Mouse (Mus musculus): ENCODE measurements around the gene Mgst2. TPM values are rescaled to one million over a fixed set of nuclear protein-coding genes. Genes with fewer than 3 reads are reported as not detected.
A peak's percentile ranks its signal among the peaks of the same experiment; 100 is the strongest.

Mgst2 gene
- total RNA-seq, 2 experiments from 2014 or later: 0.80 to 0.87 TPM

DNA sequence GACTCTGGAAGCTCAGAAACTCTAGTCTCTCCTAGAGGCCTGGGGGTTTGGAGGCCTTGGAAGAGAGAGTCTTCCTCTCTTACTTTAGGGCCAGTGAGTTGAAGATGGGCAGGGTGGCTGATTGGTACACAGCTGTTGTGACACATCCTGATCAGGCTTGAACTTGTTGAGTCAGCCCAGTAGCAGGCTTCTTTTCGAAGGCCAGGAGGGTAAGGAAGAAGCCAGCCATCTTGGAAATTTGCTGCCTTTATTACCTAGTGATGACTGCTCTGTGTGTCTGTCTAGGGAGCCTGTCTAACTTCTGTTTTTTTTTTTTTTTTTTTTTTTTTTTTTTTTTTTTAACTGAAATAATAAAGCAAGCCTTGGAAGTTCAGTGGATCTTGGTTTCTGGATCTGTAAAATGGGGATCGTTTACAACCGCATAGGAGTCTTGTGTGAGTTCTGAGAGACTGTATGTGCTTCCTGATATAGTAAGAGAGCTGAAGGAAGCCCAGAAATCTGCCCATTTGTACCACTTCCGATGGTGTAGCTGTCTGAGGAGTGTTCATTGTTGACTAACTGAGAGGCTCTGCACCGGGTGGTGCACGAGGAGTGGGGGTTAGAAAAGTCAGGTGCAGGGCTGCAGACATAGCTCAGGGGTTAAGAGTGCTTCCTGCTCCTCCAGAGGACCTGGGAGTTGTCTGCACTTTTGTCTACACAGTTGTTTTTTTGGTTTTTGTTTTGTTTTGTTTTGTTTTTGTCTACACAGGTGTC, 5.7 kb upstream of the Mgst2 start:
- DNase-seq: no peak

DNA sequence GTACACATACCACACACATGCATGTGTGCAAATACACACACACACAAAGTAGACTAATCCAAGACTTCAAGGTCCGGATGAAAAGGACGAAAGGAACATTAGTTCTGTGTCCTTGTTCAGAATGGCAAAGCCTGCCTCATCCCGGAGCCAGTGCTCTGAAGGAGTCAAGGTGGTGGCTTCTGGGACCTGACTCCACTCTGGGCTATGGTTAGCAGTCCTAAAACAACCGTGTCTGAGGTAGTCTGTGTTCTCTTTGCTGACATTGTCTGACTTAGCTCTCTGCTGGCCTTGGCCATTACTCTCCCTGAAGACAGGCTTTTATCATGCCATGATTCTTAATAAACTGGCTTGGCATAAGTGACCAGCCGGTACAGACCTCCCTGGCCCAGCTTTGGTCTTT, 745 bp upstream of the Mgst2 start:
- no peak for DNase-seq

DNA sequence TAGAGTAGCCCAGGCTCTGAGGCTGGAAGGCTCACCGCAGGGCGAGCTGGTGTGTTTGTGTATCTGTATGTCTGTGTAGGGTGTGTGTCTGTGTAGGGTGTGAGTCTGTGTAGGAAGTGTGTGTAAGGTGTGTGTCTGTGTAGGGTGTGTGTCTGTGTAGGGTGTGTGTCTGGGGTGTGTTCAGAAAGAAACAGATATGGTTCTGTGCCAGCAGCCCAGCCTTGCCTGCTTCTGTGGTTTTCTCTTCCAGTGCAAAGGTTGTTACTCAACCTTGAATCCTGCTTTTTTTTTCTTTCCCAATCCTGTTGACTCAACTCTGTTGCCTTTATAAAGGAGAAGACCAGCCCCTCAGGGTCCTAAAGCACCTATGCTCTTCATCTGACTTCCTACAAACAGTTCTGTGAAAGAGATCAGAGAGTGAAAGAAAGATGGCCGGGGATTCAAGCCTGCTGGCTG, 689 bp downstream of the Mgst2 start:
- DNase-seq: no peak

DNA sequence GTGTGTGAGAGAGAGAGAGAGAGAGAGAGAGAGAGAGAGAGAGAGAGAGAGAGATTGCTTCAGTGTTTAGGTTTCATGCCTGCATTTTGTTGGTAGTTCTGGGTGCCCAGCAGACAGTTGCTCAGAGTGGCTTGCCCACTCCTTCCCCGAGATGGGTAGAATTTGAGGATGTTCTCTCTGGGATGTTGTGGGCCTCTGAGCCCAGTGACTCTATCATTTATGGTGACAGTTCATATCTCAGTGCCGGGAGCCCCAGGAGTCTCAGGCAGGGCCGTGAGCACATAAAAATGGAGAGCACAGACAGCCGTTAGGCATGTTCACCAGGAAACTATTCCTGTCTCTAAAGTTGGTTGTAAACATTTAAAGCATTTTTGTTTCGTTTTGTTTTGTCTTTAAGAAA, 1.2 kb downstream of the Mgst2 start:
- no peak for DNase-seq

DNA sequence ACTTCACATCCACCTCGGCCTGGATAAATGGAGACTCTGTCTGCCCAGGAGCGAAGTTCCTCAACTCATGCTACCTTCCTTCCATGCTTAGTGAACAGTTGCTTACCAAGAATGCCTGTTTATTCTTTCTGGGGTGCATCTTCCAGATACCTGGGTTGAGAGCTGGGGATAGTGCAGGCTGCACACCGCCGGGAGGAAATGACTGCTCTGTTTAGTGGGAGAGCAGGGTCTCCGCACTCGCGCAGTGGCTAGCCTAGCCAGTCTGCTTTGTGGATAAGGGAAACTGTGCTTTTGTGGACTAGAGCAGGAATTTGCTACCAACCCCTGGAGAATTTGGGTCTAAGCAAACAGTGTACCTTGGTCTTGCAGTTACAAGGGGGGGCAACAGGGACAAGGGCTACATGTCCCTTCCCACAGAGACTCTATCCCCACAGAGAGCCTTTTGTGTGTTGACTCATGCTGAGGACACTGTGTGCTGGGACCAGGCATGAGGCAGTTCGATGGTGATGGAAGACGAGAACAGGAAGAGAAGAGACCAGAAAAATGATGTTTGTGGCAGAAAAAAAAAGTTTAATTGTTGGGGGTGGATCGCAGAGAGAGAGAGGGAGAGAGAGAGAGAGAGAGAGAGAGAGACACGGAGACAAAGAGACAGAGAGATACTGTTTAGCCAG, 1.9 kb downstream of the Mgst2 start:
- no peak for DNase-seq

DNA sequence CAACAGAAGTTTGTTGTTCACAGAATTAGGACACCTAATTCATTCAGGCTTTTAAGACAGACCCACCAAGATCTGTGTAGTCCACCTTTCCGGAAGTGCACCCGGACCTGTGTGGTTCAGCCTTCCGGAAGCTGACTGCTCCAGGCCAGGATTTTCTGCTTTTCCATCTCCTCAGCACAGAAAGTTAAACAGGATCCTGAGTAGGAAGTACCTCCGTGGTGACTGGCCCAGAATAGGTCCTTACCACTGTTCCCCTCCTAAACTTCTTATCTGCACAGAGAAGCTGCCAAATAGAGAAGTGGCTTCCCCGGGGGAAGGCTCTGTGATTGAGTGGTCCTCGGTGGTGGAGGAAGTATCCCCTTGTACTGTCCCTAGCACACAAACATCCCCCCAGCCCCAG, 2.4 kb downstream of the Mgst2 start:
- no peak for DNase-seq

DNA sequence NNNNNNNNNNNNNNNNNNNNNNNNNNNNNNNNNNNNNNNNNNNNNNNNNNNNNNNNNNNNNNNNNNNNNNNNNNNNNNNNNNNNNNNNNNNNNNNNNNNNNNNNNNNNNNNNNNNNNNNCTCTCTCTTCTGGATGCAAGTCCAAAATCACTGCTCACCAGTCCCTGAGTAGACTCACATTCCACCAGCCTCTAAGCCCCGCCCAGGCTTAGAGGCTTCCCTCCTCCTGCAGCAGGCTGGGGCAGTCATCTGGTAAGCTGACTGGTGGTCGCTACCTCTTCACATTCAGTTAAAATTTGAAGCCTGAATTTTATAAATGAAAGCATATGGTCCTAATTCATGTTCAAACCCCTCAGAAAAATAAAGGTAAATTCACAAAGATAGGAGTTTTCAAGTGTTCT, 8.4 kb downstream of the Mgst2 start:
- no peak for DNase-seq

DNA sequence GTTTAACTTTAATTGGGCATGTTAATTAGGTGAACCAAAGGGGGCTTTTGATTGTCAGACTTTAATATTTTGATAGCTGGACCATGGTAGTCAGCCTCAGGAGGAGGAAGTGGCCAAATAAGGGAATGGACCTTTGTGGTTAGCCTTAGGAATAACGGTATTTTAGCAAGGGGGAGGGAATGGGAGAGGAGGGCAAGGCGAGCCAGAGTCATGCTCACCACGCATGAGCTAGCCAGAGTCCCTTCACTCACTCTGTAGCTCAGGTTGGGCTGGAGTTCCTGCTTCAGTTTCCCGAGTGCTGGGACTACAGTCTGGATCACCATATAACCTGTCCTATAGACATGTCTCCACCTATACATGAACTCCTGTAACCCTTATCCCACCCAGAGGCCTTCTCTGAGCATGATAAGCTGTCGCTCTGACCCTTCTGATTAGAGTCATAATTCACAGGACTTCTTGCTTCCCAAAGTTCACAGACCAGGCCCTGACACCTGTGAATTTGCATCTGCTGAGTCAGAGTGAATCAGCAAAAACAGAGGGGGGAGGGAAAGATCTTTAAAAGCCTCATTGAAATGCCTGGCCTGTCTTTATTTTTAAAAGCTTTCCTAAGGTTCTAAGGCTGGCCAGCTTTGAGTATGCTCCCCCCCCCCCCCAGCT, 10.4 kb downstream of the Mgst2 start:
- DNase-seq: no peak

DNA sequence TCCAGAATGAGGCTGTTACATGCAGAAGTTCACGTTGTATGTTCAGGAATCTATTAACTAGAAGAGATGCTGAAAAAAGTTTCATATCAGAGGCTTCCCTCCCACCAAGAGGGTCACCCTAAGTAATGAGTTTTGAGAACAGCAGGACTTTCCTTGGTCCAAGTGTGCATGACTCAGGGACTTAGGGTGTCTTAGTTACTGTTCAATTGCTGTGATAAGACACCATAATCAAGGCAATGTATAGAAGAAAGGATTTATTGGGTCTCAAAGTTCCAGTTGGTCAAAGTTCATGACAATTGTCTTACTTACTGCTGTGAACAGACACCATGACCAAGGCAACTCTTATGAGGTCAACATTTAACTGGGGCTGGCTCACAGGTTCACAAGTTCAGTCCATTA, 10.9 kb downstream of the Mgst2 start:
- DNase-seq: no peak

DNA sequence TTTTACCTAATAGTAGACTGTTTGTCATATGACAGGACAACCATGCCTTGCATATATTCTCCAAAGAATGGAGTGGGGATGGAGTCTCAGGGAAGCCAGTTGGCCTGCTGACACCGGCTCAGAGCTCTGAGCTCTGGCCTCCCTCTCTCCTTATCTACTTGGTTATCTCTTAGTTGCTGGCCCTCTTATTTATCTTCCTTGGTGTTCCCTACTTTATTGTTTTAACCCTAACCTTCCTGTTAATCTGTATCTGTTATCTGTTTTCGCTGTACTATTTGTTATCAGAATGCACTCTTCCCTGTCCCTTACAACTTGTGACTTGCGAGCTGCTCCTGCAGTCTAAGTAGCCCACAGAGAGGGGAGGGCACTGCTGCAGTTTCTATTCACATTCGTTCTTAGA, 12.5 kb downstream of the Mgst2 start:
- no peak for DNase-seq

DNA sequence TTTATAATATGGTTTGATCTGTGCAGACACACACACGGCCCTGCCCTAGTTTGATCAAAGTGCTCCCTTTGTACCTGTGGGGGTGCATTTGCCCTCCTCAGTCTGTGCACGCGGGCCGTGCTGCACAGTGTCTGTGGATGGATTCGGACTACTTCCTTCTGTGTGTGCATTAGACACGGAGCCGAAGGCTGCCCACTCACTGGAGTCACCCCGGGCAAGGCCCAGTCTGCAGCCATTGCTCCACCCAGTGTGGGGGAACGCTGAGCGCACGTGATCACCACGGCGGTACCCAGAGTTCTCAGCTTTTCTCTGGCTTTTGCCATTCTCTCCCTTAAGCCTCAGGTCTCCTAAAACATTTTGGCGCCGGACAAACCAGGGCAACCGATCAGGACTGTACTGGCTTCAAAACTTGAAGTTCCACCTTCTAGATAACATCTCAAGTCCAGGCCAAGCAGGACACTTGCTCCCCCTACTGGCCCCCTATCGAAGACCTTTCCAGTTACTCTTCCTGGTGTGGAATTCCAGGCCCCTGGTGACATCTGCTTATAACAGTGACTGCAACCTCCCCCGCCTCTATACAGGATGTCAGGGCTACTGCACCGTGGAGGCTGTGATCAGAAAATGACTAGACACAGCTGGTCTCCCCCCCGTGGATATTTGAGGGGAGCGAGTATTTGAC, 13.4 kb downstream of the Mgst2 start:
- no peak for DNase-seq

DNA sequence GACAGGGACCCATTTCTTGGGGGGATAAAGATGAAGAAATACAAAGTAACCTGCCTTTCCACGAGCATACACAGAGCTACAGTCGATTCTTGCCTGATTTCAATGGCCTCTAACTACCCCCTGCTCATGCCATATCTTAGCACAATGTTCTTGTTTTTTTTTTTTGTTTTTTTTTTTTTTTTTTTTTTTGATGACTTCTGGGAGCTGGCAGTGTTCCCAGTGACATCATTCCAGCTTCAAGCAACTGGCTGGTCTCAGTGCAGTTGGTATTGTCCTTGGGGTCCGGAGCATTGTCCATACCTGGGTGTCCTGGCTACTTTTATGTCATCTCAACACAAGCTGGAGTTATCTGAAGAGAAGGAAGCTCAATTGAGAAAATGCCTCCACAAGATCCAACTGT, 14.8 kb downstream of the Mgst2 start:
- no peak for DNase-seq

DNA sequence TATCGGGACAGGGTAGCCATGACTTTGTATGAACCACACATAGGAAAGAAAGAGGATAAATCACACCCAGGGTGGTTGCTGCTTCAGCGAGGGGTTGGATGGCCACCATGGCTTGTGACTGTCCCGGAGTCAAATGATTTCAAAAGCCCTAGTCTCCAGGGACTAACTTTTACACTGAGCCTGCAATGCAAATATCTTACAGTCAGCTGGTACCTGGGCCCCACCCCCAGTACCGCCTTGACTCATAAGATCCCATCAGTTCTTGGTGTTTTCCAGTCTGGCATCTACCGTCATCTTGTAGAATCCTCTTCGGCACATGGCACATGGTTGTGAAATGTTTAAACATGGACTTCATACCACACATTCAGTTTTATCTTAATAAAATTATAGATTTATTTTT, 25.4 kb downstream of the Mgst2 start:
- DNase-seq: no peak

DNA sequence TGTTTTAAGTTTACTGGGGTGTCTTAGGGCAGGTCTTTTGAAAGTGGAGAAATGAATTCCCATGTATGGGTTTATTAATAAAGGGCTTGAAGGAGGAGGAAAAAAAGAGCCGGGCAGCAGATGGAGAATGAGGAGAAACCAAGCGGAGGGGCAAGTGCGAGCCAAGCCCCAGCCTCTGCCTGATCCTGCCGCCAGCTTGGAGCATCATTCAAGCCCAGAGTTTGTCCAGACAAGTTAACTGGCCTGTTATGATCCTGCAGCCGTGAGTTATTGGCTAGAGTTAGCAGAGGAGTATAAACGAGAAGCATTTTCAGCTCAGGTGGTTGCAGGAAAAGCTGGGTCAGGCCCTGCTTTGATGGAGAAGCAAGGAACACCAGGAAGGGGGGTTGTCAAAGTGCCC, 26.2 kb downstream of the Mgst2 start:
- DNase-seq: no peak

DNA sequence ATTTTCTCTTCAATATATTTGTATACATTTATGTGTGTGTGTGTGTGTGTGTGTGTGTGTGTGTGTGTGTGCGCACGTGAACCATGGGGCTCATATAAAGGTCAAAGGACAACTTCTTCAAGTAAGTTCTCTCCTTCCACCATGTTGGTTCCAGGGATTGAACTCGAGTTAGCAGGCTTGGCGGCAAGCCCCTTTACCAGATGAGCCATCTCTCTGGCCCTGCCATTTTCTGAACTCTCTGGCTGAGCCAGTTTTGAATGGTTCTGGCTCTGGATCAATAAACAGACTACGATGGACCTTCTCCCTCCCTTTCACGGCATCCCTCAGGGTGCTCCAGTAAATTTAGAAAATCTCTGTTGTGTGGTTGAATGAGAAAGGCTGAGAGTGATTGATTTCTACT, 26.6 kb downstream of the Mgst2 start:
- DNase-seq: no peak

DNA sequence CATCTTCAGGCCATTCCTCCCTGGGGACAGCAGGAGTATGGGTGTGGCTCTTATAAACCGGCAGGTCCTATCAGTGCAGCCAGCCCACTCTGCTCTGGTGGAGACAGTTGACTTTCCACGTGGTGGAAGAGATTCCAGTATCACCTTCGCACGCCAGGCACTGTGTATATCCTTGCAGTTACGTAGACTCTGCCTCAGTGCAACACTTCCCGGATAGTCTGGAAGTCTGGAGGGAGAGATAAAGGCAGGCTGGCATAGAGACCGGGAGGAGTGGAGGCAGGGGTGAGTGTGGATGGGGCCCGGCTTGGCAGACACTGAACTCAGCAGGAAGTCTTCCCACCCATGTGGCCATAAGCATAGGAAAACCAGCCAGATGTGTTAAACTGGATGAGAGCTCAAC, 28.6 kb downstream of the Mgst2 start:
- no peak for DNase-seq

DNA sequence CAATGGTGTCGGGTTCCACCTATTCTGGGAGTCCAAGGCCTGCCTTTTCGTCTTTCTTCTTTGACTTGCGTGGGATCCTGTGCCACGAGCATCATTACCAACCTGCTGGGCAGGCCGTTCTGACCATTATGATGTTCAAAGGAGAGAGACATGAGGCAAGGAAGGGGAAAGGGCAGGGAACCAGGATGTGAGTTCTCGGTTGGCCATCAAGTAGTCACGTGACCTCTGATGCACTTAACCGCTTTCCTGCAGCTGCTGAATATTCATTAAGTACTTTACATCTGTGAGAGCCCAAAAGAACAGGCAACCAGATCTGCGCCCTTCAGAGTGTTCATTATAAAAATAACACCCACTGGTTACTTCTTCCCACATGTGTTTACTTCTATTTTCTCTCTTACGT, 33.0 kb downstream of the Mgst2 start:
- no peak for DNase-seq

DNA sequence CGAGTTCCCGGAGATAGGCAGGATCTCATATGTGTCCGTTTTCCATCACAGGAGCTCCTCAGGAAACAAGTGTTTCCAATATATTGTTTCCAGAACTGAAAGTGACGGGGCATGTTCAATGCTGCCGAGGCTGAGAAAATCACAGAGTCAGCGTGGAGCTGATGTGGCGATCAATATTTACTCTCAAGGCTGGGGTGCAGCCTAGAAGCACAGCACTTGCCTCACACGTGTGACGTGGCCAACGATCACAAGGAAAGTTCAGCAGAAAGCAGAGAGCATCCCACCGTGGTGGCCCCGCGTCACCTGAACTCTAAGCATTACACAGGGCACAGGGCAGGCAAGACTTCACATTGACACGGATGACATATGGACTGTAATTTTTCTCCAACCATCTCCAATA, 34.4 kb downstream of the Mgst2 start:
- no peak for DNase-seq

DNA sequence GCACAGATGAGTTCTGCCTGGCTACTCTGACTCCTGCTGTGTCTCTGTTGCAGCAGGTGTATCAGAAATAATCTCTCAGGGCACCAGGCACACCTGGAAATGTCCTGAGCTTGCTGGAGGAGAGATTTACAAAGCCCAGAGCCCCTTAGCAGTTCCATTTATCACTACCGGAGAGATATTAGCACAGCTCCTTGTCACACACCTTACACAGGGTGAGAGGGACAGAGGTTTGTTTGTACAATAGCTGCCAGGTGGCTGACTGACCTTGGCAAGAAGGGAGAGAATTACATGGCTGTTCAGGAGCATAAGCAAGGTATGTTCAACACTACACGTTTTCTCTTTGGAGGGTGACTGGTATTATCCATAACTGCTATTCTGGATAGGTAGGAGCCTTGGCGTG, 35.6 kb downstream of the Mgst2 start:
- no peak for DNase-seq

DNA sequence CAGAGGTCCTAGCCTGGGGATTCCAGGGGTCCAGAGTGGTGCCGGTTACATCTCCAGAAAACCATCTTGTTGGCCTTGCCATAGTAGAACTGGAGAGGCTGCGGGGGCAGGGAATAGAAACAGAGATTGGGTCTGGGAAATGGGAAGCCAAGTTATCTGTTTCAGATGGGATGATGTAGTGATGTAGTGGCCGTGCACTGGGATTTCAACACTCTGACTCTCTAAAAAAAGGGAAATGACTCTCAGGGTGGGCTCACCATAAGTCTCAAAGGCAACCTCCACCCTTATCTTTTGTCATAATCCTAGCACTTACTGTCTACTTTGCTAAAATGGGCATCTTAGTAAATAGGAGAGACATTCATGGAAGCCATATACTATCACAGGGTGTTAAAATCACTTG, 37.8 kb downstream of the Mgst2 start:
- no peak for DNase-seq

DNA sequence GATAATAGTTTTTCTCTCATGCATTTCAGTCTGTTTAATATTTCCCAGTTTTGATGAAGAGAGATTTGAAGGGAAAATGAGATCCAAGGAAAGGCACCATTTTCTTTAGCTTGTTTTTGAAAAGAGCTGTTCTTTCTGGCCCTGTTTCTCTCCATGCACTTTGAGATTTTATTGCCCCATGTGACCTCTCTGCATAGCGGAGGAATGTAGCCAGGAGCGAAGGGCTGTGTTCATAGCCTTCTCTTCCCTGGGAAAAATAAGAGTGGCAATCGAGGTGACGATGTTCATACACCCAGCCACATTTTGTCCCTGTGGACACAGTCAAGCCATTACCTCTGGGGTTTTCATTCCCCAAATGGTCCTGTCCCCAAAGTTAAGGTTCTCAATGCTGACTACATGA, 40.0 kb downstream of the Mgst2 start:
- no peak for DNase-seq

DNA sequence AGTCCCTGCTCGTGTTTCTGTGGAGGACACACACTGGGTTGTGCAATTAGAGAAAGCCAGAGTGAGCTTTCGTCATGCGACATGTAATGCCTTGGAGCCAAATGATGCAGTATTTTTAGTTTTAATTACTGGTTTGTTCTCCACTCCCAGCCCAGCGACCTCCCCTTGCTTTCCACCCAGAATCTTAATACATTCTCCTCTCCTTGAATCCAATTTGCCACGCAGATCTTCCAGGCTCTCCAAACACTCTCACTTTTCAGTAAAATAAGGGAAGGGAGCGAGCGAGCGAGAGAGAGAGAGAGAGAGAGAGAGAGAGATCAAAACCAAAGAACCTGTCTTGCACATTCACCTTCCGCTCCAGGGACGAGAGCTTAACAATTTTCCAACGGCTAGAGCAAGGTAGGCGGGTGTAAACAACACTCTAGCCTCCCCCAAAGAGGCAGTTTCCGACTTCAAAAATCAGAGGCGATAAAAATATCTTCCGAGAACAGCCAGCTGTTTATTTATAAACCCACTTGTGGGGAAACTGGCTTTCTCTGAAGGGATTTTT, 40.6 kb downstream of the Mgst2 start:
- DNase-seq: no peak

DNA sequence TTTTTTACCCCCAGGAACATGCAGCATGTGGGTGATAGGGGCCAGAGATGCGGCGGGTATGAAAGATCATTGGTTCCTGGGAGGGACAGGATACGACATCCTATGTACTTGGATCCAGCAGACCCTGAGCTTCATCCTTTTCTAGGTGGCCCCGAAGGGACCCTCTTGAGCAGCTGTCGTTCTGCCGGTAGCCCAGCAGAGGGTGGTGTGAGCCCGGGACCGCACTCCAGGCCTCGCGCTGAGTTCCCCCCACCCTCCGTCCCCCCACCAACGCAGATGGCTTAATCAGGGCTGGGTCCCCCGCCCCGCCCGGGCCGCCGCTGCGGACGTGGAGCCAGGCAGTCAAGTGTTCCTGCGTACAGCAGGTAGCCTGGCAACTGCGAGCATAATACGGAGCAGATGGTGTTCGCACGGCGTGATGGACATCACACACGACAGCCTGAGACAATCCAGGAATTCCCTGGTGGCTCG, 41.2 kb downstream of the Mgst2 start:
- peak; percentile 79 for DNase-seq
